Mouse (Mus musculus): ENCODE data around the gene Fbxo40. TPM values are rescaled to one million over a fixed set of nuclear protein-coding genes. Genes with fewer than 3 reads are reported as not detected.

The Fbxo40 gene
- polyA plus RNA-seq, 1 experiment from 2014 or later = 0.04 TPM

Other genes with a start within 250 kb of the Fbxo40 start
- gene Slc15a2, start 205.5 kb downstream of the Fbxo40 start, polyA plus RNA-seq (2016; fragmentation: Nextera tagmentation; extraction: Ambion mirVana) = 1.4 and 2.1 TPM in 2 replicates
- gene Iqcb1, start 162.1 kb downstream of the Fbxo40 start, polyA plus RNA-seq (2016; fragmentation: Nextera tagmentation; extraction: Ambion mirVana) = 16.6 and 17.4 TPM in 2 replicates
- 0.35 and 0.39 TPM in 2 replicates for gene Eaf2, start 115.5 kb downstream of the Fbxo40 start, polyA plus RNA-seq (2016; fragmentation: Nextera tagmentation; extraction: Ambion mirVana)
- gene Golgb1, start 115.3 kb downstream of the Fbxo40 start, polyA plus RNA-seq (2016; fragmentation: Nextera tagmentation; extraction: Ambion mirVana) = 31.4 and 36.3 TPM in 2 replicates
- 12.5 and 13.1 TPM in 2 replicates for gene Hcls1, start 55.5 kb downstream of the Fbxo40 start, polyA plus RNA-seq (2016; fragmentation: Nextera tagmentation; extraction: Ambion mirVana)
- gene Polq, start 21.3 kb upstream of the Fbxo40 start, polyA plus RNA-seq (2016; fragmentation: Nextera tagmentation; extraction: Ambion mirVana) = 14.9 and 15.2 TPM in 2 replicates

Data from liver, embryonic 12.5 days (tissue).